ENCODE assay signal across 14 mouse cellular contexts in the genomic region with DNA sequence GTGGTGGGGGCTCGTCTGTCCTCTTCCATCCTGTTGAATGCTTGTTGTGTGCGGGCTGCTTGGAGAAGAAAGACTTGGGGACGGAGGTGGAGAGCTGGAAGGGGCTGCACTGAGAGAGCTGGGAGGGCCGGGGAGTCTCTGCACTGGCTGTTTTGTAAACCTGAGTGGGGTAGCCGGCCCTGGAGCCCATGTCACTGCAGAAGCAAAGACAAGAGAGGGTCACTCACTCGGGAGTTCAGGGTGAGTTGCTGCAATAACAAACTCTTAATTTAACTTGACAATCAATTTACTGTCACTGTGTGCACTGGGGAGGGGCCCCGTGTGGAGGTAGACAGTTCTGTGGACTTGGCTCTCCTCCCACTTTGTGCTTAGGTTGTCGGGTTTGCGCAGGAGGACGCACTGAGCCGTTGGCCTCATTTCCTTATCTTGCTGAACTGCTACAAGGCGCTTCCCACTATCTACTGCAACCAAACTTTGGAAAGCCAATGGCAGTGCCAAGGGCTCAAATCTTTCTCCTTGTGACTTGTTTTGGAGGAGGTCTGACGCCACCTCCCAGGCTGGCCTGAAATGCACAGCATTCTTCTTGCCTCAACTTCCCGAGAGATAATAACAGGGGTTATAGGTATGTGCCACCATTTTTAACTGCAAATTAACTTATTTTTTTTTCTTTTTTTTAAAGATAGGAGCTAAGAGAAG. TPM values are rescaled to one million over a fixed set of nuclear protein-coding genes. Genes with fewer than 3 reads are reported as not detected.
DNase-seq lines count a peak whose midpoint lies in the region; ATAC-seq and TF ChIP-seq lines count a peak whose summit lies in the region.
"Had no signal": no experiment of that assay in that cellular context is flagged by ENCODE, and none has a peak within 500 bp of the region (broad histone marks: within the 10 kb centered on the region; RNA-seq: fewer than 3 reads in every experiment).

No protein-coding gene starts in this region.

- H3K36me3 ChIP-seq in hindbrain, embryonic 10.5 days, result peaks cover 24% of the 10 kb centered on the region
- peaks cover 26% of the 10 kb centered on the region for H3K36me3 ChIP-seq in hindbrain, embryonic 13.5 days
- H3K36me3 ChIP-seq in MEL (ENCODE audit: control insufficient read depth in 1 of 2, insufficient read depth in 2 of 2, low read length in 2 of 2), result peaks cover 3 to 42% of the 10 kb centered on the region in 2 experiments; a peak in 3 of 4 replicates
- peaks cover 32% of the 10 kb centered on the region for H3K36me3 ChIP-seq in erythroblast, embryonic 14.5 days (ENCODE audit: control insufficient read depth)
- no peaks in the 10 kb centered on the region for H3K36me3 ChIP-seq in liver, embryonic 16.5 days (ENCODE audit: control insufficient read depth, insufficient read depth)
- H3K36me3 ChIP-seq in heart, embryonic 11.5 days (ENCODE audit: control insufficient read depth, insufficient read depth, low read length), result no peaks in the 10 kb centered on the region
- H3K36me3 ChIP-seq: heart, embryonic 12.5 days had no signal

- TF ChIP-seq POLR2A in MEL (IDR thresholded peaks at IDR 0.05; ENCODE audit: control insufficient read depth in 1 of 2, insufficient read depth in 1 of 2, low read depth in 1 of 2, low read length in 2 of 2, poor library complexity in 1 of 2), result peak in 1 of 2 experiments; percentile 56; a peak in 2 of 4 replicates

- DNase-seq in hindbrain, embryonic 10.5 days (ENCODE audit: low spot score), result no peak
- peak; percentile 98 for DNase-seq in MEL (ENCODE audit: low read depth, low spot score)
- no peak for DNase-seq in cerebellum, adult 8-10 months
- DNase-seq in left cerebral cortex, postnatal 36 days (ENCODE audit: low spot score in 2 of 2), result no peak
- DNase-seq: cerebellum, postnatal 36 days had no signal

- 79% methylated on average over 14 of the region's 14 CpGs for WGBS in hindbrain, embryonic 10.5 days
- 79% methylated on average over 14 of the region's 14 CpGs for WGBS in hindbrain, embryonic 13.5 days
- WGBS in liver, embryonic 16.5 days (ENCODE audit: insufficient replicate concordance), result 15% methylated on average over 14 of the region's 14 CpGs
- 45% methylated on average over 14 of the region's 14 CpGs for WGBS in heart, embryonic 11.5 days (ENCODE audit: insufficient replicate concordance)

- peaks cover 33% of the 10 kb centered on the region for H3K79me2 ChIP-seq in MEL (ENCODE audit: control insufficient read depth, insufficient read depth, low read length, poor library complexity)

- no peak overlapping the region for H3K4me2 ChIP-seq in hindbrain, embryonic 13.5 days
- H3K4me2 ChIP-seq in liver, embryonic 16.5 days (ENCODE audit: low read depth, low read length), result peak overlapping the region; percentile 56
- no peak overlapping the region for H3K4me2 ChIP-seq in heart, embryonic 11.5 days
- H3K4me2 ChIP-seq: heart, embryonic 12.5 days; limb, embryonic 12.5 days had no signal

- peak; percentile 92 to 99 for TF ChIP-seq EP300 in MEL (IDR thresholded peaks at IDR 0.05; ENCODE audit: low read depth in 1 of 2, low read length in 2 of 2)

- intact Hi-C loops in left cerebral cortex, postnatal 36 days (cut with DNase I), result no loop called here

- no peak overlapping the region for H3K9ac ChIP-seq in hindbrain, embryonic 13.5 days
- H3K9ac ChIP-seq in MEL (ENCODE audit: control insufficient read depth, low read depth, low read length, poor library complexity, severe bottlenecking), result peak overlapping the region; percentile 84
- H3K9ac ChIP-seq in liver, embryonic 16.5 days (ENCODE audit: low read depth, low read length), result peak overlapping the region; percentile 56
- H3K9ac ChIP-seq in heart, embryonic 11.5 days (ENCODE audit: low read depth, low read length), result no peak overlapping the region
- H3K9ac ChIP-seq: heart, embryonic 12.5 days; limb, embryonic 12.5 days had no signal

- 0 out of 2 replicates have a peak overlapping the region, but pooled peaks have one; percentile 3 for H3K27ac ChIP-seq in hindbrain, embryonic 10.5 days
- no peak overlapping the region for H3K27ac ChIP-seq in hindbrain, embryonic 13.5 days
- H3K27ac ChIP-seq in MEL (ENCODE audit: control insufficient read depth, low read depth, low read length), result peak overlapping the region; percentile 99
- H3K27ac ChIP-seq in liver, embryonic 16.5 days (ENCODE audit: low read length), result peak overlapping the region; percentile 87
- no peak overlapping the region for H3K27ac ChIP-seq in heart, embryonic 11.5 days (ENCODE audit: low read depth, low read length)
- H3K27ac ChIP-seq: layer of hippocampus, adult 2 months; limb, embryonic 12.5 days had no signal

- H3K27me3 ChIP-seq in hindbrain, embryonic 10.5 days (ENCODE audit: insufficient read depth, poor library complexity, severe bottlenecking), result no peaks in the 10 kb centered on the region
- no peaks in the 10 kb centered on the region for H3K27me3 ChIP-seq in hindbrain, embryonic 13.5 days
- H3K27me3 ChIP-seq in MEL (ENCODE audit: control insufficient read depth in 1 of 2, insufficient read depth in 2 of 2, low read length in 2 of 2), result no peaks in the 10 kb centered on the region
- no peaks in the 10 kb centered on the region for H3K27me3 ChIP-seq in erythroblast, embryonic 14.5 days (ENCODE audit: control insufficient read depth)
- H3K27me3 ChIP-seq in liver, embryonic 16.5 days (ENCODE audit: control insufficient read depth, insufficient read depth, low read depth, low read length), result no peaks in the 10 kb centered on the region
- H3K27me3 ChIP-seq in heart, embryonic 11.5 days (ENCODE audit: control insufficient read depth, insufficient read depth, low read length), result no peaks in the 10 kb centered on the region
- H3K27me3 ChIP-seq: limb, embryonic 12.5 days had no signal

- no peaks in the 10 kb centered on the region for H3K9me3 ChIP-seq in hindbrain, embryonic 10.5 days
- H3K9me3 ChIP-seq in hindbrain, embryonic 13.5 days, result no peaks in the 10 kb centered on the region
- no peaks in the 10 kb centered on the region for H3K9me3 ChIP-seq in MEL (replicated peaks; ENCODE audit: insufficient read depth, low read length)
- no peaks in the 10 kb centered on the region for H3K9me3 ChIP-seq in erythroblast, embryonic 14.5 days (ENCODE audit: control insufficient read depth, low read length)
- H3K9me3 ChIP-seq in liver, embryonic 16.5 days (replicated peaks; ENCODE audit: control insufficient read depth, low read length), result no peaks in the 10 kb centered on the region
- no peaks in the 10 kb centered on the region for H3K9me3 ChIP-seq in heart, embryonic 11.5 days (replicated peaks; ENCODE audit: control insufficient read depth, low read length)
- H3K9me3 ChIP-seq: heart, embryonic 12.5 days; limb, embryonic 12.5 days; megakaryocyte, embryonic 14.5 days had no signal

- H3K4me1 ChIP-seq in hindbrain, embryonic 10.5 days (replicated peaks), result peaks cover 24% of the 10 kb centered on the region
- H3K4me1 ChIP-seq in hindbrain, embryonic 13.5 days (replicated peaks), result peaks cover 17% of the 10 kb centered on the region
- peaks cover 24 to 56% of the 10 kb centered on the region in 2 experiments for H3K4me1 ChIP-seq in MEL (ENCODE audit: control insufficient read depth in 1 of 2, insufficient read depth in 2 of 2, low read length in 2 of 2)
- H3K4me1 ChIP-seq in erythroblast, embryonic 14.5 days (ENCODE audit: control insufficient read depth), result peaks cover 93% of the 10 kb centered on the region
- peaks cover 78% of the 10 kb centered on the region for H3K4me1 ChIP-seq in liver, embryonic 16.5 days (ENCODE audit: control insufficient read depth, low read depth, low read length)
- peaks cover 12% of the 10 kb centered on the region for H3K4me1 ChIP-seq in heart, embryonic 11.5 days (ENCODE audit: control insufficient read depth, insufficient read depth, low read length)

- no peak overlapping the region for H3K4me3 ChIP-seq in hindbrain, embryonic 10.5 days
- no peak overlapping the region for H3K4me3 ChIP-seq in hindbrain, embryonic 13.5 days
- H3K4me3 ChIP-seq in MEL (ENCODE audit: control insufficient read depth in 1 of 2, insufficient read depth in 1 of 2, low read depth in 2 of 2, low read length in 2 of 2), result peak overlapping the region; percentile 57 to 67
- peak overlapping the region; percentile 55 for H3K4me3 ChIP-seq in erythroblast, embryonic 14.5 days (replicated peaks)
- H3K4me3 ChIP-seq in liver, embryonic 16.5 days (ENCODE audit: low read depth, low read length), result peak overlapping the region; percentile 27
- no peak overlapping the region for H3K4me3 ChIP-seq in heart, embryonic 11.5 days (ENCODE audit: low read depth, low read length)
- H3K4me3 ChIP-seq: heart, embryonic 12.5 days; layer of hippocampus, adult 2 months; limb, embryonic 12.5 days; megakaryocyte, embryonic 14.5 days had no signal

- no peak for TF ChIP-seq CTCF in MEL (IDR thresholded peaks at IDR 0.05 in 2 of 3, conservative IDR thresholded peaks at IDR 0.05 in 1 of 3; ENCODE audit: control insufficient read depth in 1 of 3, insufficient read depth in 1 of 3, low read depth in 2 of 3, low read length in 3 of 3, poor library complexity in 1 of 3, severe bottlenecking in 1 of 3)

- no peak for ATAC-seq in hindbrain, embryonic 13.5 days (ENCODE audit: low FRiP score)
- ATAC-seq in liver, embryonic 16.5 days (ENCODE audit: low read depth), result peak; percentile 85
- no peak for ATAC-seq in heart, embryonic 11.5 days (replicated peaks; ENCODE audit: insufficient number of reproducible peaks, low FRiP score, low TSS enrichment)
- ATAC-seq: hindbrain, embryonic 16.5 days had no signal

- no peak for TF ChIP-seq RAD21 in MEL (IDR thresholded peaks at IDR 0.05; ENCODE audit: low read depth, low read length)

RNA-seq across cellular contexts. Expression of a gene that starts 35.4 kb away (rescaled TPM):
- polyA plus RNA-seq in hindbrain, embryonic 10.5 days (2016; fragmentation: Nextera tagmentation; extraction: Ambion mirVana), result 28.3 and 60.6 TPM in 2 replicates
- 187 and 197 TPM in 2 replicates for polyA plus RNA-seq in hindbrain, embryonic 13.5 days (2015; fragmentation: Nextera tagmentation; extraction: Ambion mirVana)
- 8.4 and 10.2 TPM in 2 replicates for total RNA-seq in MEL (2012; rRNA removed)
- polyA plus RNA-seq in MEL (2012; ENCODE audit: insufficient read depth in 1 of 2, insufficient read length in 2 of 2, low read depth in 1 of 2, low replicate concordance in 2 of 2, missing spikeins in 1 of 2), result 10 to 100 TPM in 1 of 2 experiments, not detected in 1; 17.3 TPM
- 0.06 and 0.13 TPM in 2 replicates for polyA plus RNA-seq in erythroblast, embryonic 14.5 days (2012)
- 1.2 and 1.5 TPM in 2 replicates for polyA plus RNA-seq in liver, embryonic 16.5 days (2015; fragmentation: Nextera tagmentation; extraction: Ambion mirVana)
- polyA plus RNA-seq in heart, embryonic 11.5 days (2014; fragmentation: Nextera tagmentation; extraction: Ambion mirVana), result 2.9 and 3.3 TPM in 2 replicates
- 100 to 1,000 TPM in 1 of 2 experiments, 10 to 100 TPM in 1; 86.6 to 117 TPM for total RNA-seq in left cerebral cortex, postnatal 36 days (2021)

RNA-seq across cellular contexts. Expression of a gene that starts 50.0 kb away (rescaled TPM):
- polyA plus RNA-seq in hindbrain, embryonic 10.5 days (2016; fragmentation: Nextera tagmentation; extraction: Ambion mirVana), result 35.5 and 55.7 TPM in 2 replicates
- polyA plus RNA-seq in hindbrain, embryonic 13.5 days (2015; fragmentation: Nextera tagmentation; extraction: Ambion mirVana), result 8.6 and 13.1 TPM in 2 replicates
- 3.8 and 3.9 TPM in 2 replicates for total RNA-seq in MEL (2012; rRNA removed)
- 1 to 10 TPM in 1 of 2 experiments, not detected in 1; 7.1 TPM for polyA plus RNA-seq in MEL (2012; ENCODE audit: insufficient read depth in 1 of 2, insufficient read length in 2 of 2, low read depth in 1 of 2, low replicate concordance in 2 of 2, missing spikeins in 1 of 2)
- 0.07 TPM in 1 of 2 replicates, not detected in the other for polyA plus RNA-seq in erythroblast, embryonic 14.5 days (2012)
- 2.5 and 2.7 TPM in 2 replicates for polyA plus RNA-seq in liver, embryonic 16.5 days (2015; fragmentation: Nextera tagmentation; extraction: Ambion mirVana)
- polyA plus RNA-seq in heart, embryonic 11.5 days (2014; fragmentation: Nextera tagmentation; extraction: Ambion mirVana), result 9.4 and 10.3 TPM in 2 replicates
- 10 to 100 TPM; 15.9 to 24.7 TPM for total RNA-seq in left cerebral cortex, postnatal 36 days (2021)

RNA-seq across cellular contexts. Expression of a gene that starts 57.4 kb away (rescaled TPM):
- polyA plus RNA-seq in hindbrain, embryonic 10.5 days (2016; fragmentation: Nextera tagmentation; extraction: Ambion mirVana), result 43.7 and 65.7 TPM in 2 replicates
- 42.4 and 44.0 TPM in 2 replicates for polyA plus RNA-seq in hindbrain, embryonic 13.5 days (2015; fragmentation: Nextera tagmentation; extraction: Ambion mirVana)
- total RNA-seq in MEL (2012; rRNA removed), result 71.9 and 78.1 TPM in 2 replicates
- polyA plus RNA-seq in MEL (2012; ENCODE audit: insufficient read depth in 1 of 2, insufficient read length in 2 of 2, low read depth in 1 of 2, low replicate concordance in 2 of 2, missing spikeins in 1 of 2), result 100 to 1,000 TPM in 1 of 2 experiments, not detected in 1; 131 TPM
- 0.50 and 0.57 TPM in 2 replicates for polyA plus RNA-seq in erythroblast, embryonic 14.5 days (2012)
- 30.9 and 38.6 TPM in 2 replicates for polyA plus RNA-seq in liver, embryonic 16.5 days (2015; fragmentation: Nextera tagmentation; extraction: Ambion mirVana)
- 39.2 and 42.8 TPM in 2 replicates for polyA plus RNA-seq in heart, embryonic 11.5 days (2014; fragmentation: Nextera tagmentation; extraction: Ambion mirVana)
- 10 to 100 TPM; 23.5 to 26.2 TPM for total RNA-seq in left cerebral cortex, postnatal 36 days (2021)

Comparison
In these comparisons a context has a peak if more than half of its experiments do, and no peak if none do; other contexts are left out.
1. H3K27ac ChIP-seq: peak in hindbrain, embryonic 10.5 days (single experiment), MEL (single experiment) and liver, embryonic 16.5 days (single experiment); none in hindbrain, embryonic 13.5 days (single experiment) and heart, embryonic 11.5 days (single experiment).
2. H3K4me3 ChIP-seq: peak in MEL (2 of 2), erythroblast, embryonic 14.5 days (single experiment) and liver, embryonic 16.5 days (single experiment); none in hindbrain, embryonic 10.5 days (single experiment), hindbrain, embryonic 13.5 days (single experiment) and heart, embryonic 11.5 days (single experiment).
3. H3K9ac ChIP-seq: peak in MEL (single experiment) and liver, embryonic 16.5 days (single experiment); none in hindbrain, embryonic 13.5 days (single experiment) and heart, embryonic 11.5 days (single experiment).
4. RNA of a gene that starts 57.4 kb away (polyA plus RNA-seq): 131 TPM in MEL, 42.4 to 44.0 TPM in hindbrain, embryonic 13.5 days, 43.7 to 65.7 TPM in hindbrain, embryonic 10.5 days, 39.2 to 42.8 TPM in heart, embryonic 11.5 days and 30.9 to 38.6 TPM in liver, embryonic 16.5 days; 0.50 to 0.57 TPM in erythroblast, embryonic 14.5 days; every median in the first group is over 10 times any median in the second.